Mouse (Mus musculus): Measurements from ENCODE around the gene 9130230L23Rik.

- TF ChIP-seq POLR2A (IDR thresholded peaks at IDR 0.05; ENCODE audit: borderline replicate concordance, extremely low read depth, low read depth, low read length), result no peak
- no peak for TF ChIP-seq CTCF (IDR thresholded peaks at IDR 0.05; ENCODE audit: insufficient read depth, low read length)
These were observed 28.4 kb downstream of the 9130230L23Rik start for GRCm38 (mm10) chr5:65975731-65976130.
